Mouse (Mus musculus): ENCODE results near the gene Pwwp2b.

Gene Pwwp2b

DNA sequence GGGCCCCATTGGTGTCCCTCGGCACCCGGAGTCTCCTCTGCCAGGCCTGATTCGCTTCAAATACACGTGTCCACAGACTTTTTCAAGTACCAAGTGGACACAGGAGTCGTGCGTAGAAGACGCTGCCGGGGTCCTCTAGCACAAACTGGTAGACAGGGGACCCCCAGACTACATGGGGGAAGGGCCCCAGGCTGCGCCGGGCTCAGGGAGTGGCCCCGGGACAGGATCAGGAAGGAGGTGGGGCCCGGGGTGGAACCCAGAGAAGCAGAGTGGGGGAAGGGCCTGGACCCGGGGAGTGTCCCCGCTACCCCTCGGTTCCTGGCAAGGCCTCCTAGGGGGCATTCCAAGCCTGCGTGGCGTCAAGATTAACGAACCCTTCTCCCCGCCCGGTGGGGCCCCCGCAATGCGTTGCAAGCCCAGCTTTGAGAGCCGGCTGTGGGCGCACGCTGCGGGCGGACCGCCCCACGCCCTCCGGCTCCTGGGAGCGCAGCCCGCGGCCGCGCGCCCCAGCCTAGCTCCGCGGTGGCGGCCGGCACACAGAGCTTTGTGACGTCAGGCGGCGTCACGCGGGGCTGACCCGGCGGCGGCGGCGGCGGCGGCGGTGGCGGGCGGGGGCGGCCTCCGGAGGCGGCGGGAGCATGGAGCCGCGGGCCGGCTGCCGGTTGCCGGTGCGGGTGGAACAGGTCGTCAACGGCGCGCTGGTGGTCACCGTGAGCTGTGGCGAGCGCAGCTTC lies at the start of gene Pwwp2b:
Pwwp2b (plus strand) TSS at position 602 of the 734 bp plus-strand sequence.
- DNase-seq (ENCODE audit: low spot score) = peak; percentile 86

DNA sequence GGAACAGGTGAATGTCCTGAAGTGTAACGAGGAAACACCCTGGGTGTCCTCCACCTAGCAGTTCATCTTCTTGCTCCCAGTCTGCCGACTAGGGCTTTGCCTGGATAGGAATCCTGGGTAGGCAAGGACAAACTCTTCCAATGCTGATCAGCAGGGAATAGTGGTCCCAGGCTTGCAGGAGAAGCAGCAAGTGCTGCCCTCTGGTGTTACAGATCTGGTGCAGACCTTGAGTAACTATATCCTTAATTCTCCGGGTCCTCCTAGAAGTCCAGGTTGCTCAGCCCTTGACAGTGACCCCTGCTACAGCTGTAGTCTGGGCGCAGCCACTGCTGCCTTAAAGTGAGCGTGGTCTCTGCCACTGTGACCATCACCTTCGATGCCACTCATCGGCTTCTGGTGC lies 48.2 kb upstream of the Pwwp2b start:
- peak; percentile 78 for DNase-seq (ENCODE audit: low spot score)

DNA sequence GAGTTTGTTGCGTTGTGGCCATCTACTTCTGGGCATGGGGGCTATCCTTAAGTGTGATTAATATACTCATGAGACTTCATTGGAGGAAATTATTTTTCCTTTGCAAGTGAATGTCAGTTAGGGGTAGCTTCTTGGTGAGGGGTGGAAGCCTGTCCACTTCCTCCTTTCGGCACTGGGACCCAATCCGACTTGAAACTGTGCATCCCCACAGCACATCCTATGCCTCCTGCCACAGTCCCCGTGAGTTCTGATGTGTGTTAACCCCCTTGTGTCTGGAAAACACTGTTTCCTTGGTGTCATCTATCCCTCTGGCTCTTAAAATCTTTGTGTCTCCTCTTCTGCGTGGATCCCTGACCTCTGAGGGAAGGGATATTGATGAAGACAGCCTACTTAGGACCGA lies 47.1 kb upstream of the Pwwp2b start:
- peak; percentile 27 for DNase-seq (ENCODE audit: low spot score)

DNA sequence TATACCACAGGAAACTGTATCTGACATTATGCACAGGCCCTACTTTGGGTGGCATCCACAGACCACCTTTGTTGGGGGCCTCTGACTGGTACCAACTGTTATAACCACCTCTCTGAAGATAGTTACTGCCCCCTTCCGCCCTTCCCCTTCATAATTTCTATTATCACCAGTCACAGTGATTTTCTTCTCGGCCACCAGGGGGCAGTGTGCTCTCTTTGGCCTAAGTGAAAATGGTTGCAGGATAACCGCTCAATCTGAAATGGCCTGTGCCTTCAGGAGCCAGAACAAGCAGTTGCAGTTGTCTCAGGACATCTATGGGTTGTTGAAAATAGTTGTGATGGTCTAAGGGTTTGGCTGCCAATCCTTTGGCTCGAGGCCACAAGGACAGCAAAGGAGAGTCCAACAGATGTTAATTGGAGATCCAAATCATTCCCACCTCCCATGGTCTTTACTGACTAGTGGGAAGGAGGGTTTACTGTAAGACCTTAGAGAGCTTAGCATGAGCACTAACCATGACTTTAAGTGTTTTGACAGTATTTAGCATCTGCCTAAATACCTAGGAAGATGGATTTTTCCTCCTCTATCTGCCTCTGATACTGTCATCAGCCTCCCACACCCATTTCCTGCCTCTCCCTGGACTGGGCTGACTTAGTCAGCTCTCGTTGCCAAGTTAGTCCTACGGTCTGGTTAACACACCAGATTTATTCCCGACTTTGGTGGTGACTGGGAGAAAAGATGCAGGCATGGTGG lies 40.1 kb upstream of the Pwwp2b start:
- peak; percentile 67 for DNase-seq (ENCODE audit: low spot score)

DNA sequence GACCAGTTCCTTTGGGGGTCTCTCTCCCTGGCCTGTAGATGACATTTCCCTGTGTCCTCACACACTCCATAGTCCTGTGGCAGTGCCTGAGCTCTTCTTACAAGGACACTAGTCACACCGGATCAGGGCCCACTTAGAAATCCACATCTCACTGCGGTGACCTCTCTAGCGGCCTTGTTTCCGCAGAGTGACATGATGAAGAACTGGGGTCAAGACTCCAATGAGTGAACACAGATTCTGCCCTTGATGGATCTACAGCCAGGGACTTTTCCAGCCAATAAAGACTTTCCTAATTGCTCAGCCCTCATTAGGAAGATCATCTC lies 39.5 kb upstream of the Pwwp2b start:
- peak; percentile 35 for DNase-seq (ENCODE audit: low spot score)

DNA sequence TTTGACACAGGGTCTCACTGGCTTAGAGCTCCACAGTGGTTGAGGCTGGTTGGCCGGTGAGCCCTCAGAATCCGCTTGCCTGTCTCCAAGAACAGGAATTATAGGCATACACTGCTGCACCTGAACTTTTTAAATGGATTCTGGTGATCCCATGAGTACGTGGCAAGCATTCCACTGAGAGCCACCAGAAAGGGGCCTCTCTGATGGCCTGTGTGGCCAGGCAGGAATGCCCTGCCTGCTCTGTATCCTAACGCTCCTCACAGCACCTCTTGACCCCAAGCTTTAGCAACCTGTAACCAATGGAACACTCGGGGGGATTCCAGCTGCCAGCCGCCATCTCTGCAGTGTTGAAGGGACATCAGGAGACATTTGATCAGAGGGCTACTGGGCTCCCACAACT lies 36.5 kb upstream of the Pwwp2b start:
- peak; percentile 36 for DNase-seq (ENCODE audit: low spot score)

DNA sequence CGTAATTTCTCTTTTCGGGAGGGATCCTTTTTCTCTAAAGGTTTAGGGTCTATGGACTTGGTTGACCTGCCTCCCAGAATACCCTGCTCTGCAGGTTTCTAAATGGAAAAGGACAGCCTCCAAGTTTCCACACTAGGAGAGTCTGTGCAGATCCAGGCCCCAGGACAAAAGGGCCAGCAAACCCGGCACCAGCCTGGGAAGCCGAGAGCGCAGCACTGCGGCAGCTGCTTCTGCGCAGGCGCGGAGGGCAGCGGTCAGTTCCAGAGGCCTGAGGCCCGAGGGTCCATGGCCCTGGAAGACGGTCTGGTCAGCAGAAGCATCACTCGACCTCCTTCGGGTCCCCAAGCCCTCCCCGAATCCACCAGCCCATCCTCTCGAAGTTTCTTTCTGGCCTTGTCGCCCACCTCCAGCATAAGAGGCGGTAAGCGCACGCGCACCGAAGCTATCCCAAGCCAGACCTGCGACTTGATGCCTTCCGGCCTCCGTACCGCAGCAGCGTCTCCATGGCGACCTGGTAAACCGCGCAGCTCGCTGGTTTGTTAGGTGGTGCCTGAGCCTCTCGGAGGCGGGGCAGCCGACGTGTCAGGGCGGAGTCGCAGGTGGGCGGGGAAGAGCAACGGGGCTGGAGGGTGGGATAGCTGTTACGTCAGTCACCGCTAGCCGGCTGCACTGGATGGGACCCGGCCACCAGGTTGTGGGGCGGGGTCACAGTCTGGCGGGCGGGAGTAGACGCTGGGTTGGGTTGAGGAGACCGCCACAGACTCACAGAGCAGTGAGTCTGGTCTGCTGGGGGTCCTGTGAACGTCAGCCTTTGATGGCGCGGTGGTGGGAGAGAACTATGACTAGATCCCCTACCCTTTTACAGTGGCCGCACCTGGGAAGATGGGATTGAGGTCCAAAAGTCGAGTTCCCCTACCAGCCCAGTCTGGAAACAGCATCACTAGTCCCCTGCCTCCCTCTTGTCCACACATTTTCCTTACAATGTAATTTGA lies 35.2 kb upstream of the Pwwp2b start, which contains the start of the genes Lrrc27 and Stk32c:
Lrrc27 (plus strand) TSS at position 235 of the 992 bp plus-strand sequence.
Stk32c (minus strand) TSS at position 554 of the 992 bp plus-strand sequence.
- peak; percentile 98 for DNase-seq (ENCODE audit: low spot score)

DNA sequence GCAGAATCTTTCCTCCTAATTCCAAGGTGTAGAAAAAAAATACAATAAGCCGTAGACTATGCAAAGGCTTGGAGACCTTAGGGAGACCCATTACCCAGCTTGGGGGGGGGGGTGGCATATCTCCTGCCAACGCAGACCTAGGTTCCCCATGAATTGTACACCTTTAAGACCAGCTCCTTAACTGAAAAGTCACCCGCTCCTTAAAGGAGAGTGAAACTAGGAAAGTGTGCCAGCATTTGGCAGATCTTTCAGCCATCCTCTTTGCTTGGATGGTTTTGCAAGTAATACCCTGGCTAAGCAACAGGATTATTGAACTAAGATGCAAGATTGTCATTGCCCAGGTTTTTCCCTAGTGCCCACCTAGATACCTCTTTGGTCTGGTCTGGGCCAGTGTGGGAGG lies 34.5 kb upstream of the Pwwp2b start:
- DNase-seq (ENCODE audit: low spot score) = peak; percentile 39

DNA sequence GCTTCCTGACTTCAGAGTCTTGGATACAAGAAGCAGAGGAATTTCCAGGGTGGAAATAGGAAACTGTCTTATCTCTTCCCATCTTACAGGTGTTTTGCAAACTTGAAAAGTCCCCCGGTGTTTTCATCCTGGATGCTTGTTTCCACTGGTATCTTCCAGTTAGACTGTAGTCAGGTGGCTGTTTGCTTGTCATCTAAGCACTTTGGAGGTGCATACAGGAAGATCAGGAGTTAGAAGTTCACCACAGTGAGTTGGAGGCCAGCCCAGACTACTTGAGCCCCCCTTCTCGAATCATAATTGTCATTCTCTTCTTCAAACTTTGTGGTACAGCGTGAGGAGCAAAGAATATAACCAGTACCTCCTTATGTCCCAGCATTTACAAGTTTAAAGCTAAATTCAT lies 34.1 kb upstream of the Pwwp2b start:
- DNase-seq (ENCODE audit: low spot score) = peak; percentile 25

DNA sequence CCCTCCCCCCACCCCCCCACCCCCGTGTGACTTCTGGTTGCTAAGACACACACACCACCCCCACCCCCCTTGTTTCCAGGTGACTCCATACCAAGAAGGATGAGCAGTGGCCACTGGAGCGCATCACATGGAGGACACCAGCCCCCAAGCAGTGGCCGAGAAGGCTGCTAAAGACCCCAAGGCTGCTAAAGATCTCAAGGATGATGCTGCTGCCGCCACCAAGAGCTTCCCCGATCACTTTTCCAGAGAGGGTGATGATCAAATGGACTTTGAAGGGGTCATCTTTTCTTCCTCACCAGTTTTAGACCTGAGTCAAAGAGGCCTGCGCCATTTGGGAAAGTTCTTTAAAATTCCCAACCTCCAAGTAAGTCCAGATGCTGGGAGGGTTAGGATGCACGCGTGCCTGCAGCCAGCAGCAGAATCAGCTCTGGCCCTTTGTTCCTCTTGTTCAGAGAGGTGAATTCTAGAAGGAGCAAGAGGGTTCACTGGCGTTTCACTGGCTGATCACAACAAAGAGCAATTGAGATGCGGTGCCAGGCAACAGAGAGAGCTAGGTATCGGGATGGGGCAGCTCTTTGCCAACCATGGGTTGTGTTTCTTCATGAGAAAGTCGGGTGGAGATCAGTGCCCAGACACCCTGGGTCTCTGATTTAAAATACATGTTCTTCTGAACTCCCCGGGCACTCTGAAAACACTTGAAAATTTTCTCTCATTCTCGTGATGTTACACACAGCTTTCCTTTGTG lies 33.5 kb upstream of the Pwwp2b start:
- DNase-seq (ENCODE audit: low spot score) = peak; percentile 31

DNA sequence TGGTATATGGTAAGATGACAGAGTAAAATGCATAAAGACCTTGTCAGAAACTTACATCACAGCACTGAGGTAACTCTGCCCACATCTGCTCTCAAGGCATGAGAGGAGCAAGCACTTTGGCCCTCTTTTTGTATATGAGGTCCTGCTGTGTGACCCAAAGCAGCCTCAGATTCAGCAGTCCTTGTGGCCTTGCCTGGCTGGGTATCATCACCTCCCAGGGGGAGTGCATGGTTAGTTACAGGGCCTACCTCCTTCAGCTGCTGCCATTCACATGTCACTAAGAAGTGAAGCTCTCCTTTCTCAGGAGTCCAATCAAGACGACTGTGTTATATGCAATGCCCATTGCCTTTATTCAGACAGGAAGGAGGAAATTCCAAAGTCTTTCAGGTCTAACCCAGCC lies 32.8 kb upstream of the Pwwp2b start:
- peak; percentile 32 for DNase-seq (ENCODE audit: low spot score)

DNA sequence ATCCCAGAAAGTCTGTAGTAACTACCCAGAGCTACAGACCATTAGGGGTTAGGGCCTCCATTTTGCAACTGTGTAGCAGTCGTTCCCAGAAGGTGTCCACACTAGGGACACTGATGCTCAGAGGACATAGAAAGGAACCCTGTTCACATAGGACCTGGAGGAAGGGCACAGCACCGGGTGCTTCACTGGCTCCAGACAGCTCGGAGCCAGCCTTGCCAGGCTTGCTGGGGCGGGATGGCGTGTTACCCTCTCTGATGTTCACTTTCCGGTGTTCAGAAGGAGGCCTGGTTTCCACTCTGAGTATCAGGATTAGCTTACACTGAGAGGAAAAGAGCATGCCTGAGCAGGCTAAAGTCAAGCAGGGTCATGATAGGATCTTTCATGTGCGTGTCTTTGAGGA lies 32.3 kb upstream of the Pwwp2b start:
- peak; percentile 28 for DNase-seq (ENCODE audit: low spot score)

DNA sequence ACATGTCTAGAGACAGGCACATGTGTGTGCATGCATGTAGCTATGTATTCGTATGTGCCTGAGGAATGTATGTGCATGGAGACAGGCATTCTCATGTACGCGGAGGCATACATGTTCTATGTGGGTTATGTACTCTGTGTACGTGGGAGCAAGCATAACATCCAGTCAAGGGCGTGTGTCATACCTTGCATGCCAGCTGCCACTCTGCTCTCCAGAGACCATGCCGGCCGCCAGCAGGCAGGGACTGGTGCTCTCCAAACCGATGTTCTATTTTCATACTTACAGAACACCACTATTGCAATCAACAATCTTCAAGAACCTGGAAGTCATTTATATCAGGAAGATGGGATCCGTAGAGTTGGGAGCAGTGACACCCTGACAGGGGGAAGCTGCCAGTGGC lies 31.8 kb upstream of the Pwwp2b start:
- DNase-seq (ENCODE audit: low spot score) = peak; percentile 19

DNA sequence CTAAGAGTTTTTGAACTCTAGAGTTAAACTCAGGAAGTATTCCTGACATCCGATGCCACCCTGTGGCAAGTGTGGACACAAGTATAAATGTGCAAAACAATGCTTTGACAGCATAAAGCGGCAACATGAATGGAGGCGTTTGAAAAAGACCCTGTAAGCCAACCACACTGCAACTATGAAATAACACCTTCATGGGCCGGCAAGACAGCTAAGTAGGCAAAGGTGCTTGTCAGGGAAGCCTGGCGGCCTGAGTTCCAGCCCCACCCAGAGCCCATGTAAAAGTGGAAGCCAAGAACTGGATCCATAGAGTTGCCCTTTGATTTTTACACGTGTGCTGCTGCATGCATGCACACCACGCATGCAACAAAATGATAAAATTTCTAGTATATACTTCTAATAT lies 31.2 kb upstream of the Pwwp2b start:
- DNase-seq (ENCODE audit: low spot score) = peak; percentile 31

DNA sequence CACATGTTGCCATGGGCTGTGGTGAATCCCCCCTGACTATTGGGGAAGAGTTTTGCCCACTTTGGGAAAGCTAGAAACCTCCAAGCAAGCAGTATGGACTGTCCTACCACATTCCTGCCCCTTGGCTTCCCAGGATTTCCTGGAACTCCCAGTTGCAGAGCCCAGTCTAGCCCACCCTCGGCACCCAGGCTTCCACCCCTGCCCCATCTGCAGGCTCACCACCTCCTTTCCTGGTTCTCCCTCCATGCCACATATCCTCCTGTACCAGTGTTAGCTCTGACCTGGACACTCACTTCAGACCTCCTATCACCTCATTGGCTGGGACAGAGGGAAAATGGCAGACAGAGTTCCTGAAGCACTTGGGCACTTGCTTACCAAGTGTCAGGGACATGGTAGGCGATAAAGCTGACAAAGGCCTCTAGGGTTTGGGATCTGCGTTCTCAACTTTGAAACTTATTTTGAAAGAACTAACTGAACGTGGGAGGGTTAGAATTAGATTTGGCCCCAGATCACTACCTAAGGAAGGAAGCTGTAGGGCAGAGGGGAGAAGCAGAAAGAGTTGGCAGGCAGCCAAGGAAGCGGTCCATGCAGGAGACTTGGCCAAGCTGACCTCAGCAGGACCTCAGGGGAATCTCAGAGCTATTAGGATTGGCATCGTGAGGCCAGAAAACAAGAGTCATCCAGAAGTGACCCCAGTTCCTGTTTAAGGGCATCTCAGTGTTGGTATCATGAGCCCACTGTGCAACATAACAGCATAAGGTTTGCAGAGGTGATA lies 29.5 kb upstream of the Pwwp2b start:
- peak; percentile 73 for DNase-seq (ENCODE audit: low spot score)

DNA sequence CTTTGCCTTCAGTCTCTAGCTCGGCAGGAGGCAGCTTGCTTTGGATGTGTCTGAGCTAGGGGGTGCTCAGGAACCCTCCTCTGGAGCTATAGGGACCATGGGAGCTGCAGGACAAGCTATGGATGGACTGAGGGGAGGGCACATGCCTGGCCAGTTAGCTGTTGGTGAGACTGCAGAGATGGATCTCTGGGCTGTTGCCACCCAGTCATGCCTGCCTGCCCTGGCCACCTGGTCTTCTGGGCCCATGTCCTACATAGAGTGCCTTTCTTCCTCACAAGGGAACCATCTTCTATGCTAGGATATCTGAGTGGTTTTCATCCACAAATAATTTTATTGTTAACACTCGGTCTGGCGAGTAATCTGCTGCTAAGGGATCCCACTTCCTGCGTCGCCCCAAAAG lies 28.8 kb upstream of the Pwwp2b start:
- peak; percentile 40 for DNase-seq (ENCODE audit: low spot score)

DNA sequence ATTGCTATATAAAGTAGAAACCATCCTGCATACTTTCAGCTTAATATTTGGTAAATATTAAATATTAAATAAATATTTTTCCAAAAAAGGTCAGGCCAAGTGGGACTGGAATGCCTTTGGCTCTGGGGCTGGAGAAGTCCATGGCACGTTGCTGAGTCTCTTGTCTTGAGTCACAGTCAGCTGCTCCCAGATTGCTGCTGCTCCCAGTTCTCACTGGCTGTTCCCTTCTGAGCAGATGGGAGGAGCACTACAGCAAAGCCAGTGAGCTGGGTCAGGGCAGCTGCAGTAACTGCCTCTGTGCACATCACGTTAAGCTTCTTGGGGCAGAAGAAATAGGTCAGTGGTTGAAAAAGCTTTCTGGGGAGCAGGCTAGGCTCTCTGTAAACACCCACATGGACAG lies 28.0 kb upstream of the Pwwp2b start:
- DNase-seq (ENCODE audit: low spot score) = peak; percentile 41

DNA sequence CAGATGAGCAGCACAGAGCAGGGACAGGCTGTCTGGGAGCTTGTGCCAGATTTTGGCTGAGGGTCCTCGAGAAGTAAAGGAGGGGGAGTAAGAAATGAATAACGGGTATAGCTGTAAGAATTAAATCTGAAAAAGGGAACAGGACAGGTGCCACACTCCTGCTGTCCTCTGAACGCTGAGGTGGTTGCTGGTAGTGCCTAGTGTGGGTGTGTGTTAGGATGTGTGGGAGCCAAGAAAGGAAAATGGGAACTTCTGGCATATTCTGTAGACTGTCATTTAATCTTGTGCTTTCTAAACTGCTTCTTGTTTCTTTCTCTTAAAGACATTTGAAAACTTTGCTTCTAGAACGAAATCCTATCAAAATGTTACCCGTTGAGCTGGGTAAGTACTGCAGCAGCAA lies 27.2 kb upstream of the Pwwp2b start:
- peak; percentile 33 for DNase-seq (ENCODE audit: low spot score)

DNA sequence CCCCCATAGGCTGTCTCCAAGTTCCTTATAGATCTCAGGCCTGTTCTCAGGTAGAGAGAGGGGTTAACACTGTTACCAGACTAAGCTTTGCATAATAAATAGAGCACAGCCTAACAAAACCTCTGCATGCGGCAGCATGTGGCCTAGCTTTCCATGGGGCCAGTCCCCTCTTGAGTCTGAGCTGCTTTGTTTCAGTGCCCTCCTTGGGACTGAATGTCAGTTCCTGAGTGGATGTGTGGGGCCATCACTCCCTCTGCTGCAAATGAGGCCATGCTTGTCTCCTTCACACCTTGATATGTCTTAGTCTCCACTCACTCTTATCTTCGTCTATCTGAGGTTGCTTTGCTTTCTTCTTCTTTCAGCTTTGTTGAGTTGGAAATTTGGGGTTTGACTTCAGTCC lies 26.4 kb upstream of the Pwwp2b start:
- DNase-seq (ENCODE audit: low spot score) = peak; percentile 26

DNA sequence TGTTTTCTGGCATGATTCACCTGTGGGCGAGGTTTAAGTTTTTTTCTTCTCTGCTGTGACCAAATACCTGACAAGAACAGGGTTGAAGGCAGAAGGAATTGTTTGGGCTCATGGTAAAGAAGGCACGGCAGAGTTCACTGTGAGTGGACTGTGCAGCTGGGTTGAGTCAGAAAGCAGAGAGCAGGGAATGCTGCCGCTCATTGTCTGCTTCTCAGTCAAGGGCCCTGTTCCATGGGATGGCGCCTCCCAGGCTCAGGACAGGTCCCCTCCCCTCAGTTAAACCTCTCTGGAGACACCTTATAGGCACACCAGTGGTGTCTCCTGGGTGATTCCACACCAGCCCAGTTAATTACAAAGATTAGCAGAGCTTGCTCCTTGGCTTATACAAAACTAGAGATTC lies 25.9 kb upstream of the Pwwp2b start:
- DNase-seq (ENCODE audit: low spot score) = peak; percentile 15

DNA sequence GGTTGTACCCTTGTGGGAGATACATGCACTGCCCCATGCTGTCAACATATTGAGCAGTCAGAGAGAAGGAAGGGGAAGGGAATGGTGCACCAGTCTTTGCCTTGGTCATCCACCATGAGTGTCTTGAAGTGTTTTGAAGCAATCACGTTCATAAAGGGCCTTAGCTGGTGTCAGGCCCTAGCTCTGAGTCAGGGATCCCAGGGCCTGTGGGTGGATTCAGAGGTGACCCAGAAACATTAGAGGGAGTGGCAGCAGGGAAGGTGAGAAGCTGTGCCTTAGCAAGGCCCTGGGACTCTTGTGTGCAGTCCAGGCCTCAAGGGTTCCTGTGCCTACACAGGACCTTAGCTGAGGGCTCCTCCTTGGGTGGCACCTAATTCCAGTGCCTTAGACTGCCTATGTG lies 24.2 kb upstream of the Pwwp2b start:
- DNase-seq (ENCODE audit: low spot score) = peak; percentile 22
